Mouse (Mus musculus): ENCODE results near the gene Ddx28. TPM values are rescaled to one million over a fixed set of nuclear protein-coding genes. Genes with fewer than 3 reads are reported as not detected.

Gene Ddx28
- total RNA-seq (2023): 5.9 to 8.6 TPM (median 6.8 TPM) in 4 replicates

GRCm38 (mm10) chr8:106011643-106011986 lies at the start of gene Ddx28:
TSS of gene Ddx28 (minus strand) at chr8:106011882.

GRCm38 (mm10) chr8:106058731-106059612 lies 47.3 kb upstream of the Ddx28 start, which contains the start of gene Nfatc3:
TSS of gene Nfatc3 (plus strand) at chr8:106058840.

GRCm38 (mm10) chr8:106005875-106006274 lies 5.8 kb downstream of the Ddx28 start, which contains the start of gene Dpep2nb:
TSS of gene Dpep2nb (minus strand) at chr8:106005975.

GRCm38 (mm10) chr8:105990856-105991387 lies 20.8 kb downstream of the Ddx28 start, which contains the start of gene Dus2:
TSS of gene Dus2 (plus strand) at chr8:105991337.

DNA sequence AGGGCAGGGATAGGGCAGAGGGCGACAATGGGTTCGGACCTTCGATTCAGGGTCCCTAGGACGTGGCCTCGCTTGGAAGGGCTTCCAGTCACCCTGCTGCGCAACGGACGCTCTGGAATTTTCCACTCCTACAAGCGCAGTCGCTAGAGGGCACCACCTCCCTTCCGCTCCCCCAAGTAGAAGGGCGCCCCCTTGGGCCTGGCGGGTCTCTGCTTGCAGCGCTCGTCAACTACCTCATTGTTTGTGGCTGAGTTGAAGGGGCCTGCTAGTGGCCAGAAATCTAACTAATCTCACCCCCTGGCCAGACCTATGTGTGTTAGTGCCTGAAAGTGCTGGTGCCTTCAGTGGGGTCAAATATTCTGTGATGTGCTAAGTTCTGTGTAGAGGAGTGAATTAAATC lies 32.4 kb downstream of the Ddx28 start, which contains the start of gene Dpep3:
Gene Dpep3 (minus strand): TSS at position 105 of the 400 bp plus-strand sequence.

GRCm38 (mm10) chr8:105965905-105966341 lies 45.8 kb downstream of the Ddx28 start, which contains the start of gene Slc12a4:
TSS of gene Slc12a4 (minus strand) at chr8:105966097.

Other genes with a start within 250 kb of the Ddx28 start
- 34.7 to 39.4 TPM (median 37.0 TPM) in 4 replicates for gene Ranbp10, start 184.5 kb downstream of the Ddx28 start, total RNA-seq (2023)
- 0.75 to 0.91 TPM (median 0.83 TPM) in 4 replicates for gene Tsnaxip1, start 184.2 kb downstream of the Ddx28 start, total RNA-seq (2023)
- 14.4 to 20.3 TPM (median 16.1 TPM) in 4 replicates for gene Cenpt, start 158.6 kb downstream of the Ddx28 start, total RNA-seq (2023)
- gene Thap11, start 156.8 kb downstream of the Ddx28 start, total RNA-seq (2023): 12.8 to 17.1 TPM (median 14.2 TPM) in 4 replicates
- gene Nutf2, start 151.3 kb downstream of the Ddx28 start, total RNA-seq (2023): 18.1 to 38.7 TPM (median 36.1 TPM) in 4 replicates
- 80.5 to 84.4 TPM (median 81.9 TPM) in 4 replicates for gene Edc4, start 131.0 kb downstream of the Ddx28 start, total RNA-seq (2023)
- 1.1 to 3.8 TPM (median 1.4 TPM) in 4 replicates for gene Nrn1l, start 118.3 kb downstream of the Ddx28 start, total RNA-seq (2023)
- gene Pskh1, start 111.4 kb downstream of the Ddx28 start, total RNA-seq (2023): 23.0 to 24.7 TPM (median 23.5 TPM) in 4 replicates
- gene Ctrl, start 78.0 kb downstream of the Ddx28 start, total RNA-seq (2023): 1.5 to 3.5 TPM (median 1.8 TPM) in 4 replicates
- gene Psmb10, start 73.4 kb downstream of the Ddx28 start, total RNA-seq (2023): 122 to 142 TPM (median 126 TPM) in 4 replicates
- gene Lcat, start 68.5 kb downstream of the Ddx28 start, total RNA-seq (2023): 0.97 TPM in 1 of 4 replicates, not detected in the others
- gene Slc12a4, start 45.8 kb downstream of the Ddx28 start, total RNA-seq (2023): 13.1 to 17.6 TPM (median 13.2 TPM) in 4 replicates
- gene Dpep3, start 32.5 kb downstream of the Ddx28 start, total RNA-seq (2023): not detected in 4 replicates
- gene Dus2, start 20.5 kb downstream of the Ddx28 start, total RNA-seq (2023): 29.7 to 43.8 TPM (median 34.7 TPM) in 4 replicates
- not detected in 4 replicates for gene Dpep2nb, start 5.9 kb downstream of the Ddx28 start, total RNA-seq (2023)
- gene Nfatc3, start 47.0 kb upstream of the Ddx28 start, total RNA-seq (2023): 179 to 192 TPM (median 188 TPM) in 4 replicates
- 1.0 TPM in 1 of 4 replicates, not detected in the others for gene Esrp2, start 125.1 kb upstream of the Ddx28 start, total RNA-seq (2023)
- 8.1 to 9.7 TPM (median 8.5 TPM) in 4 replicates for gene Pla2g15, start 138.5 kb upstream of the Ddx28 start, total RNA-seq (2023)
- 23.5 to 40.3 TPM (median 33.7 TPM) in 4 replicates for gene Slc7a6, start 157.0 kb upstream of the Ddx28 start, total RNA-seq (2023)
- gene Slc7a6os, start 199.1 kb upstream of the Ddx28 start, total RNA-seq (2023): 64.4 to 73.2 TPM (median 66.7 TPM) in 4 replicates
- gene Prmt7, start 199.1 kb upstream of the Ddx28 start, total RNA-seq (2023): 35.2 to 37.2 TPM (median 35.9 TPM) in 4 replicates

Measured in B cell, adult 62 days (primary cell).